ENCODE assay signal across 13 mouse cellular contexts in genomic region chr10:84490115-84490514, GRCm38 (mm10).
"Had no signal": no experiment of that assay in that cellular context is flagged by ENCODE, and none has a peak within 500 bp of the region (broad histone marks: within the 10 kb centered on the region; RNA-seq: fewer than 3 reads in every experiment).

No protein-coding gene starts in this region.

- H3K4me3 ChIP-seq: intestine, embryonic 15.5 days; left cerebral cortex, adult 2 months; limb, embryonic 15.5 days; midbrain, embryonic 15.5 days; neural tube, embryonic 13.5 days; stomach, embryonic 15.5 days had no signal

- H3K4me1 ChIP-seq: intestine, embryonic 15.5 days; limb, embryonic 15.5 days; midbrain, embryonic 15.5 days; neural tube, embryonic 13.5 days; stomach, embryonic 15.5 days had no signal

- ATAC-seq: intestine, embryonic 15.5 days; midbrain, embryonic 15.5 days had no signal

- DNase-seq: kidney, adult 18-20 months; kidney, postnatal 4 days; lung, adult 18-20 months; retina, postnatal 1 day; right cerebral cortex, postnatal 14 days; thymus, postnatal 4 days had no signal

- H3K36me3 ChIP-seq: intestine, embryonic 15.5 days; limb, embryonic 15.5 days; midbrain, embryonic 15.5 days; neural tube, embryonic 13.5 days; stomach, embryonic 15.5 days had no signal

- H3K27me3 ChIP-seq: intestine, embryonic 15.5 days; limb, embryonic 15.5 days; midbrain, embryonic 15.5 days; neural tube, embryonic 13.5 days; stomach, embryonic 15.5 days had no signal

- H3K27ac ChIP-seq: intestine, embryonic 15.5 days; left cerebral cortex, adult 2 months; limb, embryonic 15.5 days; liver, embryonic 14.5 days; midbrain, embryonic 15.5 days; neural tube, embryonic 13.5 days; stomach, embryonic 15.5 days had no signal
